Mouse (Mus musculus) kidney, postnatal 0 days (tissue): ENCODE measurements around the gene Mipep. TPM values are rescaled to one million over a fixed set of nuclear protein-coding genes. Genes with fewer than 3 reads are reported as not detected.

Source experiments
- ATAC-seq: fragments of 200-750 bp; cut with Nextera tagmentation; replicated peaks from 2 replicates; pipeline ENCODE4 v1.8.0; 2017; ENCODE audit warnings: low read depth, moderate number of reproducible peaks, moderate TSS enrichment, moderate library complexity; ENCODE audit not compliant: low FRiP score
- DNase-seq: peaks from one replicate; pipeline ENCODE4 v3.0.0-alpha.2; 2016; ENCODE audit warnings: low spot score
- H3K27ac ChIP-seq: fragments of 300-500 bp; sonication (generic); 2 replicates; pipeline ENCODE4 v1.5.1; 2014; ENCODE audit warnings: mild to moderate bottlenecking
- H3K27me3 ChIP-seq: fragments of 300-500 bp; sonication (generic); 2 replicates; pipeline ENCODE4 v1.6.1; 2014; ENCODE audit warnings: low read length, mixed read lengths; ENCODE audit not compliant: insufficient read depth
- H3K36me3 ChIP-seq: fragments of 300-500 bp; sonication (generic); 2 replicates; pipeline ENCODE4 v1.6.1; 2014; ENCODE audit warnings: low read length, mixed read lengths; ENCODE audit not compliant: insufficient read depth
- H3K4me1 ChIP-seq: fragments of 300-500 bp; sonication (generic); replicated peaks from 2 replicates; pipeline ENCODE4 v1.6.1; 2014; ENCODE audit warnings: antibody characterized with exemption, low read length, mixed read lengths; ENCODE audit not compliant: insufficient read depth
- H3K4me2 ChIP-seq: fragments of 300-500 bp; sonication (generic); 2 replicates; pipeline ENCODE4 v1.6.1; 2014; ENCODE audit warnings: mild to moderate bottlenecking, low read length, moderate library complexity, mixed read lengths
- H3K4me3 ChIP-seq: fragments of 300-500 bp; sonication (generic); replicated peaks from 2 replicates; pipeline ENCODE4 v1.5.1; 2014; ENCODE audit warnings: low read depth, low read length
- H3K9ac ChIP-seq: fragments of 300-500 bp; sonication (generic); 2 replicates; pipeline ENCODE4 v1.6.1; 2014; ENCODE audit warnings: low read depth, low read length
- H3K9me3 ChIP-seq: fragments of 300-500 bp; sonication (generic); replicated peaks from 2 replicates; pipeline ENCODE4 v1.6.1; 2016; ENCODE audit warnings: low read length, inconsistent platforms, mixed read lengths
- CTCF ChIP-seq: IDR thresholded peaks from 2 replicates; pipeline ENCODE4 v1.5.1; 2016; ENCODE audit warnings: antibody characterized with exemption, low read depth, mild to moderate bottlenecking, moderate library complexity
- WGBS: fragments of 180-500 bp; shearing (Covaris S2); extraction: QIAGEN DNeasy Blood & Tissue Kit; methylation state at CpG from one replicate; pipeline ENCODE4 v1.1.7; 2014; 5-methylcytosine and 5-hydroxymethylcytosine counted together
- polyA plus RNA-seq: library from polyadenylated mRNA; unstranded; fragments of >200 nt; fragmentation: Nextera tagmentation; extraction: Ambion mirVana; gene quantifications from 2 replicates; pipeline ENCODE4 v1.2.1, GENCODE M21; 2015

Gene Mipep
- polyA plus RNA-seq, 1 experiment from 2014 or later, result 18.5 TPM

- DNase-seq (peak; percentile 36), ATAC-seq (no peak; the same call in 1 of the 2 replicates)
- WGBS, result 90% methylated on average over 12 of the region's 12 CpGs
These were observed 126.4 kb downstream of the Mipep start for GRCm38 (mm10) chr14:60910506-60911444.

GRCm38 (mm10) chr14:60912981-60913468 is 128.7 kb downstream of the Mipep start:
- ATAC-seq, result no peak; the same call in 1 of the 2 replicates
- peak overlapping the region; percentile 68 for H3K27ac ChIP-seq

More at GRCm38 (mm10) chr14:60910506-60911444, 126.4 kb downstream of the Mipep start:
- Histone ChIP-seq H3K9ac (no peak overlapping the region), H3K9me3 (no peaks in the 10 kb centered on the region), H3K36me3 (no peaks in the 10 kb centered on the region), H3K27ac (no peak overlapping the region), H3K4me3 (no peak overlapping the region), H3K4me2 (no peak overlapping the region), H3K27me3 (no peaks in the 10 kb centered on the region), H3K4me1 (peaks cover 8% of the 10 kb centered on the region; the same call in 1 of the 2 replicates)
- no peak for TF ChIP-seq CTCF

GRCm38 (mm10) chr14:60916661-60917060 is 132.3 kb downstream of the Mipep start:
- no peak for TF ChIP-seq CTCF
- Histone ChIP-seq H3K9me3 (no peaks in the 10 kb centered on the region), H3K36me3 (no peaks in the 10 kb centered on the region), H3K27ac (no peak overlapping the region), H3K4me2 (no peak overlapping the region), H3K4me3 (no peak overlapping the region), H3K27me3 (no peaks in the 10 kb centered on the region), H3K4me1 (peaks cover 8% of the 10 kb centered on the region; the same call in 1 of the 2 replicates), H3K9ac (no peak overlapping the region)
- WGBS, result 40% methylated on average over 4 of the region's 4 CpGs
- ATAC-seq (no peak), DNase-seq (peak; percentile 41)

More at GRCm38 (mm10) chr14:60912981-60913468, 128.7 kb downstream of the Mipep start:
- 13% methylated on average over 8 of the region's 8 CpGs for WGBS
- DNase-seq, result peak; percentile 81
- H3K9me3 ChIP-seq, result no peaks in the 10 kb centered on the region
- peaks cover 8% of the 10 kb centered on the region; the same call in 1 of the 2 replicates for H3K4me1 ChIP-seq
- TF ChIP-seq CTCF, result no peak
- H3K36me3 ChIP-seq, result no peaks in the 10 kb centered on the region
- no peak overlapping the region for H3K4me3 ChIP-seq
- no peaks in the 10 kb centered on the region for H3K27me3 ChIP-seq
- H3K4me2 ChIP-seq, result no peak overlapping the region
- no peak overlapping the region for H3K9ac ChIP-seq

GRCm38 (mm10) chr14:60926011-60926410 is 141.6 kb downstream of the Mipep start:
- Histone ChIP-seq H3K27me3 (no peaks in the 10 kb centered on the region), H3K4me2 (no peak overlapping the region), H3K27ac (no peak overlapping the region), H3K9me3 (no peaks in the 10 kb centered on the region), H3K9ac (no peak overlapping the region), H3K4me3 (no peak overlapping the region), H3K4me1 (no peaks in the 10 kb centered on the region), H3K36me3 (no peaks in the 10 kb centered on the region)
- 79% methylated on average over 1 of the region's 1 CpGs for WGBS
- ATAC-seq (no peak), DNase-seq (no peak)
- no peak for TF ChIP-seq CTCF

GRCm38 (mm10) chr14:60935705-60936104 is 151.3 kb downstream of the Mipep start:
- ATAC-seq (no peak), DNase-seq (no peak)
- H3K9ac ChIP-seq, result no peak overlapping the region
- no peak for TF ChIP-seq CTCF
- H3K4me1 ChIP-seq, result no peaks in the 10 kb centered on the region
- WGBS, result 79% methylated on average over 5 of the region's 5 CpGs
- H3K4me2 ChIP-seq, result no peak overlapping the region
- no peaks in the 10 kb centered on the region for H3K27me3 ChIP-seq
- no peak overlapping the region for H3K4me3 ChIP-seq
- H3K36me3 ChIP-seq, result no peaks in the 10 kb centered on the region
- no peaks in the 10 kb centered on the region for H3K9me3 ChIP-seq
- no peak overlapping the region for H3K27ac ChIP-seq

- no peak overlapping the region for H3K4me3 ChIP-seq
- DNase-seq (no peak), ATAC-seq (no peak)
- H3K9me3 ChIP-seq, result no peaks in the 10 kb centered on the region
- no peak for TF ChIP-seq CTCF
- H3K27me3 ChIP-seq, result no peaks in the 10 kb centered on the region
- no peak overlapping the region for H3K4me2 ChIP-seq
- H3K9ac ChIP-seq, result no peak overlapping the region
- H3K4me1 ChIP-seq, result no peaks in the 10 kb centered on the region
- WGBS, result 95% methylated on average over 4 of the region's 4 CpGs
- no peaks in the 10 kb centered on the region for H3K36me3 ChIP-seq
- H3K27ac ChIP-seq, result no peak overlapping the region
These were observed 153.2 kb downstream of the Mipep start for GRCm38 (mm10) chr14:60937481-60938039.

Other genes starting within 250 kb of the Mipep start
- 47.4 and 49.9 TPM in 2 replicates for gene Spata13, start 150.6 kb upstream of the Mipep start, polyA plus RNA-seq
- 0.30 and 0.50 TPM in 2 replicates for gene C1qtnf9, start 16.4 kb upstream of the Mipep start, polyA plus RNA-seq